35 mouse cellular contexts compared by ENCODE assay signal in genomic region chr2:46530686-46531085, GRCm38 (mm10).
"Had no signal": no experiment of that assay in that cellular context is flagged by ENCODE, and none has a peak within 500 bp of the region (broad histone marks: within the 10 kb centered on the region; RNA-seq: fewer than 3 reads in every experiment).

No protein-coding gene starts in this region.

- H3K9ac ChIP-seq: heart, embryonic 12.5 days; heart, embryonic 13.5 days; heart, embryonic 15.5 days; hindbrain, embryonic 12.5 days; hindbrain, embryonic 13.5 days; hindbrain, embryonic 14.5 days; hindbrain, embryonic 15.5 days; intestine, embryonic 15.5 days; kidney, embryonic 15.5 days had no signal

- H3K4me1 ChIP-seq: heart, embryonic 10.5 days; heart, embryonic 12.5 days; heart, embryonic 15.5 days; hindbrain, embryonic 12.5 days; hindbrain, embryonic 13.5 days; hindbrain, embryonic 15.5 days; intestine, embryonic 15.5 days; kidney, embryonic 15.5 days had no signal

- DNase-seq: heart, postnatal 10 days; heart, postnatal 14 days; heart, postnatal 36 days; heart, postnatal 4 days; kidney, adult 11 months; kidney, adult 18-20 months; kidney, adult 2 months; kidney, adult 8-10 months; kidney, adult 9 months; kidney, postnatal 10 days; kidney, postnatal 14 days; kidney, postnatal 25 days; kidney, postnatal 36 days; kidney, postnatal 4 days; layer of hippocampus, adult 9-11 months; layer of hippocampus, postnatal 36 days had no signal

- H3K36me3 ChIP-seq: heart, embryonic 10.5 days; heart, embryonic 12.5 days; heart, embryonic 13.5 days; heart, embryonic 15.5 days; hindbrain, embryonic 10.5 days; hindbrain, embryonic 12.5 days; hindbrain, embryonic 13.5 days; hindbrain, embryonic 15.5 days; intestine, embryonic 15.5 days; kidney, embryonic 15.5 days had no signal

- H3K27ac ChIP-seq: heart, embryonic 10.5 days; heart, embryonic 13.5 days; heart, embryonic 15.5 days; hindbrain, embryonic 10.5 days; hindbrain, embryonic 12.5 days; hindbrain, embryonic 13.5 days; hindbrain, embryonic 14.5 days; hindbrain, embryonic 15.5 days; hindbrain, postnatal 0 days; intestine, embryonic 15.5 days; kidney, embryonic 15.5 days; kidney, postnatal 0 days; layer of hippocampus, adult 2 months had no signal

- H3K4me3 ChIP-seq: heart, embryonic 10.5 days; heart, embryonic 12.5 days; heart, embryonic 13.5 days; heart, embryonic 15.5 days; hindbrain, embryonic 10.5 days; hindbrain, embryonic 12.5 days; hindbrain, embryonic 13.5 days; hindbrain, embryonic 15.5 days; intestine, embryonic 15.5 days; kidney, embryonic 15.5 days; layer of hippocampus, adult 2 months had no signal

- ATAC-seq: hindbrain, embryonic 16.5 days; hindbrain, postnatal 0 days; inflammation-experienced regulatory T-cells, adult 6 months; intestine, embryonic 15.5 days; intestine, embryonic 16.5 days; intestine, postnatal 0 days had no signal

- H3K9me3 ChIP-seq: heart, embryonic 10.5 days; heart, embryonic 12.5 days; heart, embryonic 13.5 days; heart, embryonic 15.5 days; hindbrain, embryonic 10.5 days; hindbrain, embryonic 12.5 days; hindbrain, embryonic 13.5 days; hindbrain, embryonic 15.5 days; intestine, embryonic 15.5 days; kidney, embryonic 15.5 days had no signal

- H3K27me3 ChIP-seq: heart, embryonic 12.5 days; heart, embryonic 13.5 days; heart, embryonic 15.5 days; hindbrain, embryonic 12.5 days; hindbrain, embryonic 13.5 days; hindbrain, embryonic 15.5 days; intestine, embryonic 15.5 days; kidney, embryonic 15.5 days had no signal

- H3K4me2 ChIP-seq: heart, embryonic 11.5 days; heart, embryonic 12.5 days; heart, embryonic 13.5 days; heart, embryonic 15.5 days; hindbrain, embryonic 12.5 days; hindbrain, embryonic 13.5 days; hindbrain, embryonic 14.5 days; hindbrain, embryonic 15.5 days; intestine, embryonic 15.5 days; kidney, embryonic 15.5 days had no signal
